Comparison of ENCODE assay signal across 23 mouse cellular contexts in genomic region chr3:153888141-153888540, GRCm38 (mm10). TPM values are rescaled to one million over a fixed set of nuclear protein-coding genes. Genes with fewer than 3 reads are reported as not detected.
DNase-seq lines count a peak whose midpoint lies in the region; ATAC-seq and TF ChIP-seq lines count a peak whose summit lies in the region.
"Had no signal": no experiment of that assay in that cellular context is flagged by ENCODE, and none has a peak within 500 bp of the region (broad histone marks: within the 10 kb centered on the region; RNA-seq: fewer than 3 reads in every experiment).

No protein-coding gene starts in this region.

- no peak for TF ChIP-seq CTCF in liver, embryonic 14.5 days (IDR thresholded peaks at IDR 0.05; ENCODE audit: low read depth)

- 0 out of 2 replicates have a peak, but pooled peaks have one; percentile 55 for ATAC-seq in heart, embryonic 11.5 days (replicated peaks; ENCODE audit: insufficient number of reproducible peaks, low FRiP score, low TSS enrichment)
- ATAC-seq in erythroid progenitor cell, adult 5-6 weeks (replicated peaks; ENCODE audit: low FRiP score, poor library complexity, severe bottlenecking), result peak; percentile 64
- peak; percentile 88 for ATAC-seq in liver, embryonic 14.5 days (ENCODE audit: insufficient read depth)
- ATAC-seq in megakaryocyte-erythroid progenitor cell, adult 5-6 weeks (replicated peaks; ENCODE audit: low FRiP score, low TSS enrichment, poor library complexity, severe bottlenecking), result peak; percentile 87
- no peak for ATAC-seq in hindbrain, embryonic 13.5 days (ENCODE audit: low FRiP score)
- ATAC-seq: forebrain, embryonic 16.5 days had no signal

- no peaks in the 10 kb centered on the region for H3K4me1 ChIP-seq in heart, embryonic 11.5 days (ENCODE audit: control insufficient read depth, insufficient read depth, low read length)
- peaks cover 16 to 17% of the 10 kb centered on the region in 2 experiments for H3K4me1 ChIP-seq in liver, embryonic 14.5 days (replicated peaks; ENCODE audit: control insufficient read depth in 2 of 2, insufficient read depth in 2 of 2, low read length in 1 of 2)
- H3K4me1 ChIP-seq in hindbrain, embryonic 13.5 days (replicated peaks), result no peaks in the 10 kb centered on the region
- H3K4me1 ChIP-seq: embryonic facial prominence, embryonic 12.5 days; forebrain, embryonic 12.5 days; heart, embryonic 13.5 days had no signal

- no peaks in the 10 kb centered on the region for H3K27me3 ChIP-seq in heart, embryonic 11.5 days (ENCODE audit: control insufficient read depth, insufficient read depth, low read length)
- no peaks in the 10 kb centered on the region for H3K27me3 ChIP-seq in liver, embryonic 14.5 days (ENCODE audit: control insufficient read depth, insufficient read depth, low read length)
- H3K27me3 ChIP-seq in hindbrain, embryonic 13.5 days, result no peaks in the 10 kb centered on the region
- H3K27me3 ChIP-seq: embryonic facial prominence, embryonic 12.5 days; forebrain, embryonic 12.5 days; heart, embryonic 13.5 days had no signal

- H3K9me3 ChIP-seq in heart, embryonic 11.5 days (replicated peaks; ENCODE audit: control insufficient read depth, low read length), result no peaks in the 10 kb centered on the region
- no peaks in the 10 kb centered on the region for H3K9me3 ChIP-seq in liver, embryonic 14.5 days (ENCODE audit: control insufficient read depth, low read length)
- H3K9me3 ChIP-seq in hindbrain, embryonic 13.5 days, result no peaks in the 10 kb centered on the region
- H3K9me3 ChIP-seq: embryonic facial prominence, embryonic 12.5 days; forebrain, embryonic 12.5 days; heart, embryonic 13.5 days had no signal

- H3K9ac ChIP-seq in heart, embryonic 11.5 days (ENCODE audit: low read depth, low read length), result no peak overlapping the region
- H3K9ac ChIP-seq in liver, embryonic 14.5 days (replicated peaks), result no peak overlapping the region
- H3K9ac ChIP-seq in hindbrain, embryonic 13.5 days, result no peak overlapping the region
- H3K9ac ChIP-seq: embryonic facial prominence, embryonic 12.5 days; forebrain, embryonic 12.5 days; heart, embryonic 13.5 days; hindbrain, embryonic 14.5 days had no signal

- H3K27ac ChIP-seq in heart, embryonic 11.5 days (ENCODE audit: low read depth, low read length), result no peak overlapping the region
- H3K27ac ChIP-seq in liver, embryonic 14.5 days, result no peak overlapping the region
- H3K27ac ChIP-seq in hindbrain, embryonic 13.5 days, result no peak overlapping the region
- H3K27ac ChIP-seq: embryonic facial prominence, embryonic 12.5 days; forebrain, embryonic 12.5 days; heart, embryonic 13.5 days; hindbrain, embryonic 14.5 days had no signal

- H3K4me2 ChIP-seq in heart, embryonic 11.5 days, result no peak overlapping the region
- peak overlapping the region; percentile 13 for H3K4me2 ChIP-seq in liver, embryonic 14.5 days (ENCODE audit: low read depth)
- H3K4me2 ChIP-seq in hindbrain, embryonic 13.5 days, result no peak overlapping the region
- H3K4me2 ChIP-seq: embryonic facial prominence, embryonic 12.5 days; forebrain, embryonic 12.5 days; heart, embryonic 13.5 days; hindbrain, embryonic 14.5 days had no signal

- no peak for DNase-seq in heart, postnatal 25 days (ENCODE audit: low spot score)
- no peak for DNase-seq in liver, embryonic 14.5 days (ENCODE audit: low read depth in 3 of 3, low spot score in 3 of 3)
- no peak for DNase-seq in lung, adult 18-20 months
- DNase-seq in ovary, postnatal 14 days (ENCODE audit: low spot score), result no peak
- DNase-seq: adrenal gland, adult 2 months; cerebellum, adult 11 months; cerebellum, adult 8-10 months; cerebellum, postnatal 14 days; gastrocnemius, postnatal 14 days had no signal

- H3K36me3 ChIP-seq in heart, embryonic 11.5 days (ENCODE audit: control insufficient read depth, insufficient read depth, low read length), result no peaks in the 10 kb centered on the region
- no peaks in the 10 kb centered on the region for H3K36me3 ChIP-seq in liver, embryonic 14.5 days (replicated peaks; ENCODE audit: control insufficient read depth, insufficient read depth, low read depth)
- H3K36me3 ChIP-seq in hindbrain, embryonic 13.5 days, result no peaks in the 10 kb centered on the region
- H3K36me3 ChIP-seq: embryonic facial prominence, embryonic 12.5 days; forebrain, embryonic 12.5 days; heart, embryonic 13.5 days had no signal

- no peak overlapping the region for H3K4me3 ChIP-seq in heart, embryonic 11.5 days (ENCODE audit: low read depth, low read length)
- H3K4me3 ChIP-seq in liver, embryonic 14.5 days (ENCODE audit: insufficient read depth in 1 of 2, low read depth in 2 of 2, low read length in 2 of 2), result no peak overlapping the region
- no peak overlapping the region for H3K4me3 ChIP-seq in hindbrain, embryonic 13.5 days
- H3K4me3 ChIP-seq: embryonic facial prominence, embryonic 12.5 days; forebrain, embryonic 12.5 days; heart, embryonic 13.5 days had no signal

- intact Hi-C loops in heart, postnatal 25 days (cut with DNase I), result no loop called here

- WGBS in heart, embryonic 11.5 days (ENCODE audit: insufficient replicate concordance), result 43% methylated on average over 6 of the region's 6 CpGs
- 21% methylated on average over 6 of the region's 6 CpGs for WGBS in liver, embryonic 14.5 days (ENCODE audit: insufficient replicate concordance)
- WGBS in hindbrain, embryonic 13.5 days, result 85% methylated on average over 6 of the region's 6 CpGs

- no peak for TF ChIP-seq EP300 in liver, embryonic 14.5 days (IDR thresholded peaks at IDR 0.05; ENCODE audit: low read depth)

RNA-seq across cellular contexts. Expression of gene Msh4, which starts 17.8 kb away (rescaled TPM):
- polyA plus RNA-seq in heart, embryonic 11.5 days (2014; fragmentation: Nextera tagmentation; extraction: Ambion mirVana), result 0.09 TPM in 1 of 2 replicates, not detected in the other
- total RNA-seq in heart, postnatal 25 days (2021), result under 1 TPM; 0.08 TPM
- total RNA-seq in erythroid progenitor cell, adult 5-6 weeks (2015; ENCODE audit: low replicate concordance), result 0.72 TPM in 1 of 2 replicates, not detected in the other
- not detected in 2 replicates for total RNA-seq in erythroid progenitor cell, adult 5-6 weeks (2017; ENCODE audit: low replicate concordance)
- polyA plus RNA-seq in liver, embryonic 14.5 days (2012; rRNA removed), result 0.02 and 0.04 TPM in 2 replicates
- 0.05 and 0.06 TPM in 2 replicates for polyA plus RNA-seq in liver, embryonic 14.5 days (2014; fragmentation: Nextera tagmentation; extraction: Ambion mirVana)
- 0.17 and 0.49 TPM in 2 replicates for total RNA-seq in megakaryocyte-erythroid progenitor cell, adult 5-6 weeks (2014; fragmentation: Nextera tagmentation)
- total RNA-seq in megakaryocyte-erythroid progenitor cell, adult 5-6 weeks (2017), result not detected in 2 replicates
- polyA plus RNA-seq in hindbrain, embryonic 13.5 days (2015; fragmentation: Nextera tagmentation; extraction: Ambion mirVana), result 0.09 and 0.25 TPM in 2 replicates
- polyA plus RNA-seq: adrenal gland, adult 2 months had no signal

RNA-seq across cellular contexts. Expression of gene Rabggtb, which starts 24.7 kb away (rescaled TPM):
- 53.4 and 59.1 TPM in 2 replicates for polyA plus RNA-seq in heart, embryonic 11.5 days (2014; fragmentation: Nextera tagmentation; extraction: Ambion mirVana)
- 10 to 100 TPM; 89.2 to 99.7 TPM for total RNA-seq in heart, postnatal 25 days (2021)
- total RNA-seq in erythroid progenitor cell, adult 5-6 weeks (2015; ENCODE audit: low replicate concordance), result 174 and 210 TPM in 2 replicates
- 142 and 143 TPM in 2 replicates for total RNA-seq in erythroid progenitor cell, adult 5-6 weeks (2017; ENCODE audit: low replicate concordance)
- 80.9 and 85.5 TPM in 2 replicates for polyA plus RNA-seq in liver, embryonic 14.5 days (2012; rRNA removed)
- polyA plus RNA-seq in liver, embryonic 14.5 days (2014; fragmentation: Nextera tagmentation; extraction: Ambion mirVana), result 45.5 and 52.4 TPM in 2 replicates
- 211 and 271 TPM in 2 replicates for total RNA-seq in megakaryocyte-erythroid progenitor cell, adult 5-6 weeks (2014; fragmentation: Nextera tagmentation)
- total RNA-seq in megakaryocyte-erythroid progenitor cell, adult 5-6 weeks (2017), result 274 and 354 TPM in 2 replicates
- polyA plus RNA-seq in hindbrain, embryonic 13.5 days (2015; fragmentation: Nextera tagmentation; extraction: Ambion mirVana), result 44.9 and 46.1 TPM in 2 replicates

RNA-seq across cellular contexts. Expression of gene Asb17, which starts 44.1 kb away (rescaled TPM):
- 1.4 and 2.7 TPM in 2 replicates for polyA plus RNA-seq in heart, embryonic 11.5 days (2014; fragmentation: Nextera tagmentation; extraction: Ambion mirVana)
- not detected for total RNA-seq in heart, postnatal 25 days (2021)
- total RNA-seq in erythroid progenitor cell, adult 5-6 weeks (2015; ENCODE audit: low replicate concordance), result 0.72 TPM in 1 of 2 replicates, not detected in the other
- total RNA-seq in erythroid progenitor cell, adult 5-6 weeks (2017; ENCODE audit: low replicate concordance), result not detected in 2 replicates
- 0.88 and 1.4 TPM in 2 replicates for polyA plus RNA-seq in liver, embryonic 14.5 days (2012; rRNA removed)
- 3.9 and 5.8 TPM in 2 replicates for polyA plus RNA-seq in liver, embryonic 14.5 days (2014; fragmentation: Nextera tagmentation; extraction: Ambion mirVana)
- 11.2 and 12.2 TPM in 2 replicates for total RNA-seq in megakaryocyte-erythroid progenitor cell, adult 5-6 weeks (2014; fragmentation: Nextera tagmentation)
- total RNA-seq in megakaryocyte-erythroid progenitor cell, adult 5-6 weeks (2017), result 3.7 and 4.2 TPM in 2 replicates
- polyA plus RNA-seq in hindbrain, embryonic 13.5 days (2015; fragmentation: Nextera tagmentation; extraction: Ambion mirVana), result 0.17 and 0.21 TPM in 2 replicates
- total RNA-seq: adrenal gland, adult 2 months; adrenal gland, postnatal 4 days; gastrocnemius, adult 18-20 months; gastrocnemius, postnatal 14 days; heart, adult 8-10 months; hematopoietic stem cell, adult 5-6 weeks had no signal
- polyA plus RNA-seq: adrenal gland, adult 2 months; cortical plate, adult 2 months; forebrain, embryonic 12.5 days; forebrain, embryonic 16.5 days; hindbrain, embryonic 14.5 days had no signal

RNA-seq across cellular contexts. Expression of gene Acadm, which starts 56.3 kb away (rescaled TPM):
- polyA plus RNA-seq in heart, embryonic 11.5 days (2014; fragmentation: Nextera tagmentation; extraction: Ambion mirVana), result 160 and 165 TPM in 2 replicates
- 1,000 to 10,000 TPM; 1,031 to 1,101 TPM for total RNA-seq in heart, postnatal 25 days (2021)
- total RNA-seq in erythroid progenitor cell, adult 5-6 weeks (2015; ENCODE audit: low replicate concordance), result 16.3 and 18.0 TPM in 2 replicates
- total RNA-seq in erythroid progenitor cell, adult 5-6 weeks (2017; ENCODE audit: low replicate concordance), result 8.3 and 38.5 TPM in 2 replicates
- 38.8 and 42.1 TPM in 2 replicates for polyA plus RNA-seq in liver, embryonic 14.5 days (2012; rRNA removed)
- polyA plus RNA-seq in liver, embryonic 14.5 days (2014; fragmentation: Nextera tagmentation; extraction: Ambion mirVana), result 57.0 and 60.3 TPM in 2 replicates
- 69.9 and 82.5 TPM in 2 replicates for total RNA-seq in megakaryocyte-erythroid progenitor cell, adult 5-6 weeks (2014; fragmentation: Nextera tagmentation)
- total RNA-seq in megakaryocyte-erythroid progenitor cell, adult 5-6 weeks (2017), result 201 and 332 TPM in 2 replicates
- 55.6 and 63.7 TPM in 2 replicates for polyA plus RNA-seq in hindbrain, embryonic 13.5 days (2015; fragmentation: Nextera tagmentation; extraction: Ambion mirVana)
